Mouse (Mus musculus) T-helper 2 cell (primary cell): ENCODE measurements around the gene Furin.

Experiments used
- in situ Hi-C: fragments of 300-600 bp; cut with MboI, MseI; formaldehyde crosslinking; loops from one replicate; pipeline ENCODE4 v1.15.1; 2025; ENCODE audit warnings: high pct_unique_total_duplicates

The Furin gene

DNA sequence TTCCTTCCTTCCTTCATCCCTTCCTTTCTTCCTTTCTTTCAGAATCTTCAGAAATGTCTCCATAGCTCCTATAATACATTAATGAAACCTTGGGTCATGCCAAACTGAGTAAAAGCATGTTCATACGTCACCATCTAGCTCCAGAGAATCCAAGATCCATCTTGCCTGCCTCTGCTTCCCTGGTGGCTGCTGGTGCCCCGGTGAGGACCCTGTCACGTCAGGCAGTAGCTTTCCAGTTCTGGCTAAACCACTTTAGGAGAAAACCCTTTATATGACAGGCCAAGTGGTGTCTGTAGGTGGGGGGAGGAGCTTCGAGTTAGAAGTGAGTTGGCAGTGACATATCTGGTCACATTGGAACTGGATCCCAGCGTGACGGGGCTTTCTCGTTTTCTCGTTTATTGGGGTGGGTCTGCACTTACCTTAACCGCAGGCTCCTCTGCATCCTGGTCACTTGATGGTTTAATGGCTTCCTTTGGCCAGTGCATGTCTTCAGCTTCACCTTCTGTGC, at the start of gene Furin:
TSS of gene Furin (minus strand) at position 249 of the 508 bp plus-strand sequence.
- in situ Hi-C loops: loop anchor here (25.0 kb wide), 1 partner anchor 1457 kb away; the partner anchor contains the start of genes Gm10160 and Tm6sf1

DNA sequence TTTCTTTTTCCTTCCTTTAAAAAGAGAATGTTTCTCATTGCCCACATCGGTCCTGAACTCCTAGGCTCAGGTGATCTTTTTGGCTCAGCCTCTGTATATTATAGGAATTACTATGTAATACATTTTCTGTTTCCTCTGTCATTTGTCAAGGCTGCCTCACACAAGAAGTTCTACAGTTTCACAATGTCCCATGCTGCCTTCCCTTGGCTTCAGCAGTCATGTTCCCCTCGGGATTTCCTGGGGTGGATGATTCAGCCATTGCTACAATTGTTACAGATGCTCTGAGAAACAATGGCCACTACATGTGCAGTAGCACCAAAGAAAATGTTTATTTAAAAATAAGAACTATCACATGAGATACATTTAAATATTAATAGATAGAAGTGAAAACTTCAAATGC, 49.5 kb upstream of the Furin start:
- in situ Hi-C loops: no loop called here

DNA sequence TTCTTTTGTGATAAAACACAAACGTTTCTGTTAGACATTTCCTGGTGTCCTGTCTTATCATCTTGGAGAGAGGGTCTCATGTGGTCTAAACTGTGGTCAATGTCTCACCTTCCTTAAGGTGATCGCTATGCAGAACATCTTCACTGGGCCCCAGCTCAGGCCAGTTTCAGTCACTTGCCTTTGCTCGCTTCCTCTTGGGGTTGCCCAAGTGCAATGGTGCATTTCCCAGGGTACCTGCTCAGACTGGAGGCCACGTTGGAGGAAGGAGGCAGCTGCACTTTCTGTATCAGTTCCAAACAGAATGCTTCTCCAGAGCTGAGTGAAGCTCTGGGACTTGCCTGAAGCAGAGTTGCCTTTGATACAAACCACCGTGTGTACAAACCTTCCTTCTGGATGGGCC, 48.8 kb upstream of the Furin start:
- in situ Hi-C loops: no loop called here

DNA sequence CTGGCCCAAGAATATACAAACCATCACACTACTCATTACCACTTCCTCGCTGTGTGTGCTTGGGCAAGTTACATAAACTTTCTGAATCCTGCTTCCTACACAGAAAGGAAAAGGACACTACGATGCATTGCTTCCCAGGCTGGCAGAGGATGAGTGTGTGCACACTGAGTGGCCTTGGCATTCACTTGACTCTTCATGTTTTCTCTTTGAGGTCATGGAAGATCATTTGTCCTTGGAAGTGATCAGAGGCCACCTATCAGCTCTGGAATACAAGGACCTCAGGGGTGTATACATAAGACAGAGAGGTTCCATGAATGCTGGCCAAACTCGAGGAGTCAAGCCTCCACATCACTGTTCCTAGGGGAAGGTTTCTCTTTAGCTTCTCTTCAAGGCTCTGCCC, 47.9 kb upstream of the Furin start:
- in situ Hi-C loops: no loop called here

DNA sequence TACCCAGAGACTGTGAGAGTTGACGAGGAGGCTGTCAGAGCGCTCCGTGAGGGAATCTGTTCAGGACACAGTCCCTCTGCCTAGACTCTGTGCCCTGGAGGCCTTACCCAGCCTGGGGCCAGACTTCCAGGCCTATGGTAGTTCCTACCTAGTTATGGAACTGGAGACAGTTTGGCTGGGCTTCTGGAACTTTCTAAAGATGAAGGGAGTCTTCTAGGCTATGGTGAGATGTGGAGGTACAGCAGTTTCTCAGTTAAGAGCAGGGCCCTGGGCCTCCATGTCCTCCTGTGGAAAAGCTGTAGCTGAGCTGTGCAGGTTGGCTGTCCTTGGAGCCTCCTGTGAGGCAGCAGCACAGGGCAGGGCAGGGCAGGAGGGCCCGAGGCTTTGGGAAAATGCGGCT, 47.0 kb upstream of the Furin start:
- in situ Hi-C loops: no loop called here

- in situ Hi-C loops: no loop called here
These were observed 46.5 kb upstream of the Furin start for GRCm38 (mm10) chr7:80451550-80452232.

GRCm38 (mm10) chr7:80450354-80450753, 45.1 kb upstream of the Furin start:
- in situ Hi-C loops: no loop called here

DNA sequence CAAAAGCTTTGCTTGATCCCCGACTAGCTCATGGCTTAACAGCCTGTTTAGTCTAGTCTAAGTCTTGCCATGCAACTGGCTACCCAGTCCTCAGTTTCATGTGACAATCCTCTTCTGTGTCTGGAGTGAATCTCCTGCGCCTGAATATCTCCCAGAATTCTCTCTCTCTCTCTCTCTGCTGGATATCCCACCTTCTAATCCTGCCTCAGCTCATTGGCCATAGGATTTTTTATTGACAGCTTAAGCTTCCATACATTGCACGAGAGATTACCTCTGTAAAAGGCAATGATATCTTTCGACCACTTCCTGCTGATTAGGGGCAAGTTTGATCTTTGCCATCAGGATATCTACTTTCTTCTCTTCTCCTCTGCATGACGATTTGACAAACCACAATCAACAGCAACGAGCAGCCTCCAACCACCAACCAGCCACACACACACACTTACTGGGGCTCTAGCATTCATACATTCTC, 44.4 kb upstream of the Furin start:
- in situ Hi-C loops: no loop called here

GRCm38 (mm10) chr7:80447336-80447735, 42.1 kb upstream of the Furin start:
- in situ Hi-C loops: no loop called here

DNA sequence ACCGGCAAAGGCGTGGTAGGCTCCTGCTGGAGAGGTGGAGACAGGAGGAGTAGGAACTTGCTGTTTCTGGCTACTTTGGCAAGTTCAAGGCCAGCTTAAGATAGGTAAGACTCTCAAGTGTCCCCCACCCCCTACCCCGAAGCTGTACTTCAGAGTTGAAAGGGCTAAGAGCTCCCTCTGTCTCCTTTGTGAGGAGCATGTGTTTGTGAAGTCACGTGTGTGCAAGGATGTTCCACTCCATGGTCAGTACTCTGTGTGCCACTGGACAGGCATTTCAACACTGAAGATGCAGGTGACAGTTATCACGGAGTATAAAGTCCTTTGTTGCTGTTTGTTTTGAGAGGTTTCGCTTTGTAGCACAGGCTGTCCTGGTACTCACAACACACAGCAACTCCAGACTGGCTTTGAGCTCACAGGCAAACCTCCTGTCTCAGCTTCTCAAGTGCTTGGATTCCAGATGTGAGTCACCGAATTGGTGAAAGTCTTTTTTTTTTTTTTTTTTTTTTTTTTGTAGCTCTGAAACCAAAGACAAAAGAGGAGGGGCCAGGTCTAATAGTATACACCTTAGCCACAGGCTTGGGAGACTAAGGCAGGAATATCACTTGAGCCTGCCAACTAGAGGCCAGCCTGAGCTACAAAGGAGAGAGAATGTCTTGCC, 41.1 kb upstream of the Furin start:
- in situ Hi-C loops: no loop called here

DNA sequence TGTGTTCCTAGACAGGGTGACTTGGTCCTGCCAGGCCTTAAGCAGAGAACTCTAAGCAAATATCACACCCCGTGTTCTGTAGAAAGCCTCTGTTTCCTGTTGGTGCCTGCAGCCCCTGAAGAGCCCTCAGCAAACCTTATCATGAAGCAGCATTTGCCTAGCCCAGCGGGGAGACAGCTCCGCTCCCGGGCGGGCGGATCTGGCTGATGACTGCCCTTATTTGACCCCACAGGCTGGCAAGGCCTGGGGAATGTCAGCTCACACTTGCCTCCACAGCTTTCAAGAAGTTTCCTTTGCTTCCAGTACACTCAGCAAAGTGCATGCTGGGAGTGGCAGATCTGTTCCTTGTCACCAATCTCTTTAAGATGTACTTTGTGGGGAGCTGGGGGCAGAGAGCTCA, 40.3 kb upstream of the Furin start:
- in situ Hi-C loops: no loop called here

DNA sequence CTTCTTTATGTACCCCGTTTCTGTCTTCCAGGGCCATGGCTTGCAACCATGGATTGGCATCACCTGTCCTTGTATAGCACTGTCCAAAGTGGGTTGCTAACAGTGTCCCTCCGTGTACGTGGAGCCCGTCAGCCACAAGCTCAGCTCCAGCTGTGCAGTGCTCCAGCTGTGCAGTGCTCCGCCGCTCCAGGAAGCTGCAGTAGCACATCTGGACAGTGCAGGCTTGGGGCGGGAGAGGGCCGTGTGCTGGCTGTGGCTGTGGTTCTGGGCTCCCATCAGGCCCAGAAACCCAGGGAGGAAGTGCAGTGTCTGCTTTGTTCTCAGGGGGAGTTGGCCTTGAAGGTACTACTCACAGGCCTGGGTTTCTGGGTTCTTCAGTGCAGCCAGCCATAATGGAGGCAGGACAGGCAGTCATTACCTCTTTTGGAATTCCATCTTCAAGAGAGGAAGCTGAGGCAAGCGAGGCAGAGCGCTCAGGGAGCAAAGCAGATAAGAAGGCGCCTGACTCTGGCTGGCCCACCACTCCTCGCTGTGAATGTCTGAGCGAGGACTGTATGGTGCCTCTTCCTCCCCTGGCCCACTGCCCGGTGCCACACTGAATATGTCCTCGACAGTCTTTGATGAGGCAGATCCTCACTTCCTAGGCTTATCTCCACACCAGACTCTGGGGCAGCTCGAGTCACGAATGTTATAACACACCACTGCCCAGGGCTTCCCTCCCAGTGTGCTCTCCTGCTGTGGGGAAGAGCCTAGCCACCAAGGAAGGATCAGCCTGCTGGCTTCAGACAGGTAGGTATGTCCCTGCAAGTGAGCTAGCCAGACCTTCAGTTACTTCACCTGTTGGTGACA, 39.4 kb upstream of the Furin start:
- in situ Hi-C loops: no loop called here

GRCm38 (mm10) chr7:80443124-80443523, 37.9 kb upstream of the Furin start:
- in situ Hi-C loops: no loop called here

DNA sequence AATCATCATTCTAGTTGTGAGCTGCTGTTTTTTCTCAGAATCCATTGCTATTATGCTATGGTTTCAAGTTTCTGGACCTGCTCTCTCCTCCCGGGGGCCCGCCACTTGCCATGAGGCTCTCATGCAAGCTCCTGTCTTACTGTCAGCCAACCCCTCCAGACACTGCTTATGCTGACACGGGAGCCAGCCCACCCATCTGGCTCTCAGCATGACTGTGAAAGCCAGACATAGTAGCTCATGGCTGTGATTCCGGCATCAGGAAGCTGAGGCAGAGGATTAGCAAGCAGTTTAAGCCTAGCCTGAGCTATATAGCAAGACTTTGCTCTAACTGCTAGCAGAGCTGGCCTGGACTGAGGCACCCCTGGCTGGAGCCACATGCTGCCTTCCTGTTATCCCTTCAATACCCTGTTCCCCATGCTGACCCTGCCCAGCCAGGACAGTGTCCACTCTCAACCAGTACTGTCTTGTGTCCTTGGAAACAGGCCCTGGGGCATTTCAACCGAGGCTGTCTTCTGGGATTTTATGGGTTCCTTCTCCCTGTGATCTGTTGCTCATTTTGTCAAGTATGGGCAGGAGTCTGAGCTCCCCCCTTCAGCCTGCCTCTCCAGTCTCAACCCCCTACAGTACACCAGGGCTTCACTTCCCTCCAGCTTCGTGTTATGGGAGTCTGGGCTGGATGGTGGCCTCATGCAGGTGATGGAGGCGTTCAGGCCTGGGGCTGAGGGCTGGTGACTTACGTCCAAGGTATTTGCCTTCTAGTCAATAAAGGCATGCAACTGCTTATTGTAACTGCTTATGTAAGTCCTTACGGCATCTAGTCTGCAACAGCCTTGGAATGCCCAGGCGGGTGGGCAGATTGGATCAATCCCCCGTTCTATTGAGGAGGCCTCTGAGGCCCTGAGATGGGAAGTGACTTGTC, 37.0 kb upstream of the Furin start:
- in situ Hi-C loops: no loop called here

- in situ Hi-C loops: no loop called here
These were observed 35.4 kb upstream of the Furin start for GRCm38 (mm10) chr7:80440685-80441084.

DNA sequence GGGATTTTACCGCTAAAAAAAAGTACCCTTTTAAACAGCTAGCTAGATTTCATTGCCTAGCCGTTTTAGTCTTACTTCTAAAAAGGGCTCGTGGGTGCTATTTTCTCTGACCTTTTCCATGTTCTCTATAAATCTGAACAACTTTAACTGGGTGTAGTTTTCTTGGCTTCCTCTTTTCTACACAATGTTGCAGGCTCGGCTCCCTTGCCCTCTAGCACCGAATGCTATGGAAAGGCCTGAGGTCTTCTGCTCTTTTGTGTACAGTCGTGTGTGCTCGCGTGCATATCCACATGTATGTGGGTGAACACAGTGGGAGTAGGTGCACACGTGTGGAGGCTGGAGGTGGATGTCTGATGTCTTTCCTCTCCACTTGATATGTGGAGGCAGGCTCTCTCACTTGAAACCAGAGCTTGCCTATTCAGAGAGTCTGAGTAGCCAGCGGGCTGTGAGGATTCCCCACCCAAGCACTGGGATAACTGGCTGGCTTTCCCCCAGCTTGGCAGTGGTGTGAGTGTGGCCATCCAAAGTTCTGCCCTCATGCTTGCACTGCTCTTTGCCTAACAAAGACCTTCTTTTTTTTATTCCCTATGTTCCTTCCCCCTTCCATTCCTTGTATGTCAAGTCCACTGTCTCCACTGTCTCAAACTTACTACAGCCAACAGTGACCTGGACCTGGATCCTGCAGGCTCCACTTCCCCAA, 34.7 kb upstream of the Furin start:
- in situ Hi-C loops: no loop called here

DNA sequence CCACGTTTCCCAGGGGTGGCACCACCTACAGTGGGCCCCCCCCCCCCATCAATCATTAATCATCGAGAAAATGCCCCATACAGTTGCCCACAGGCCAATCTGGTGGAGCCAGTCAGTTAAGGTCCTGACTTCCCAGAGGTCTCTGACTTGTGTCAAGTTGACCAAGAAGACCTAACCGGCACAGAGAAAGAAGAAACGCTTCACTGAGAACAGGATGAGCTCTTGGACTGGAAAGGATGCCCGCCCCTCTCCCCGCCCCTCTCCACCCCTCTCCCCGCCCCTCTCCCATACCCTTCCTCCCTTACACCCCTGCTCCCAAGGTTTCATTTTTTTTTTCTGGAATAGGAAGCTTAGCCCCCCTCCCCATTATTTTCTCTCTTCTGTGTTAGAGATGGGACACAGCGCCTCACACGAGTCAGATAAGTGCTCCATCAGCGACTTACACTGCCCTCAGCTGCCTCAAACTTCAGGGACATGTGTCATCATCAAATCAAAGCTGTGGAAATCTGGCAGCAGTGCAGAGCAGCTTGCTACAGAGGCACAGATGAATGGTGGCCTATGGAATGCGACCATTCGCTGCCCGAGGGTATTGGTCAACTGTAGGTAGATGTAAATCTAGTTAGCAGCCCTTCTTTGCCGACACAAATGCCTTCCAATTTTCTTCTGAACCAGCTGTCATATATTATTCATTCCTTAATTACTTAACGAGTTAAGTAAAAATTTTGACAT, 34.0 kb upstream of the Furin start:
- in situ Hi-C loops: no loop called here

GRCm38 (mm10) chr7:80436571-80436970, 31.3 kb upstream of the Furin start:
- in situ Hi-C loops: no loop called here

DNA sequence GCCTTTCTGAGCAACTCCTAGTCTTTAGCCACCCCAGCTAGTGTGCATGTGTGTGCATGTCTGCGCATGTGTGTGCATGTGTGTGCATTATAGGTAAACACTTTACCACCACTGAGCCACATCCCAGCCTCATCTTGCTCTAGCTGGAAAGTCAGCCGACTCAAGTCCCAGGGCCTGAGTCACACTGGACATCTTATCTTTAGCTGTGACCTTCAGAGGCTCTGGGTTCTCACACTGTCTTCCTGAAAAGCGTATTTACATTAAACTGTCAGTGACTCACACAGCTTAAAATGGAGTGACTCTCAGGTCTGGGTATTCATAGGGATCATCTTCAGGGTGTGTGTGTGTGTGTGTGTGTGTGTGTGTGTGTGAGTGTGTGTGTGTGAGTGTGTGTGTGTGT, 30.4 kb upstream of the Furin start:
- in situ Hi-C loops: no loop called here

DNA sequence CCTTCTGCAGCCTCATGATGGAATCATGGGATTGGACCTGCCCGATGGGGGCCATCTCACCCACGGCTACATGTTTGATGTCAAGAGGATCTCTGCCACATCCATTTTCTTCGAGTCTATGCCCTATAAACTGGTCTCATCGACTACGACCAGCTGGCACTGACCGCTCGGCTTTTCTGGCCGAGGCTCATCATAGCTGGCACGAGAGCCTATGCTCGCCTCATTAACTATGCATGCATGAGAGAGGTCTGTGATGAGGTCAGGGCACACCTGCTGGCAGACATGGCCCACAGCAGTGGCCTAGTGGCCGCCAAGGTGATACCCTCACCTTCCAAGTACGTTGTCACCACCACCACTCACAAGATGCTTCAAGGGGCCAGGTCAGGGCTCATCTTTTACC, 24.4 kb upstream of the Furin start:
- in situ Hi-C loops: loop anchor here (5.0 kb wide), 1 partner anchor 42 kb away; the partner anchor contains the start of gene Fes
